Mouse (Mus musculus) adrenal gland, postnatal 25 days (tissue): ENCODE results near the gene Emc9. TPM values are rescaled to one million over a fixed set of nuclear protein-coding genes. Genes with fewer than 3 reads are reported as not detected.

Experiments
- DNase-seq: peaks from one replicate; pipeline ENCODE4 v3.0.0; 2021; ENCODE audit warnings: mixed read lengths
- total RNA-seq: library from RNA; stranded (reverse); gene quantifications from 2 replicates; pipeline ENCODE4 v1.2.3, GENCODE M21; 2021

Gene Emc9
- total RNA-seq, 1 experiment from 2014 or later: 61.6 TPM

DNA sequence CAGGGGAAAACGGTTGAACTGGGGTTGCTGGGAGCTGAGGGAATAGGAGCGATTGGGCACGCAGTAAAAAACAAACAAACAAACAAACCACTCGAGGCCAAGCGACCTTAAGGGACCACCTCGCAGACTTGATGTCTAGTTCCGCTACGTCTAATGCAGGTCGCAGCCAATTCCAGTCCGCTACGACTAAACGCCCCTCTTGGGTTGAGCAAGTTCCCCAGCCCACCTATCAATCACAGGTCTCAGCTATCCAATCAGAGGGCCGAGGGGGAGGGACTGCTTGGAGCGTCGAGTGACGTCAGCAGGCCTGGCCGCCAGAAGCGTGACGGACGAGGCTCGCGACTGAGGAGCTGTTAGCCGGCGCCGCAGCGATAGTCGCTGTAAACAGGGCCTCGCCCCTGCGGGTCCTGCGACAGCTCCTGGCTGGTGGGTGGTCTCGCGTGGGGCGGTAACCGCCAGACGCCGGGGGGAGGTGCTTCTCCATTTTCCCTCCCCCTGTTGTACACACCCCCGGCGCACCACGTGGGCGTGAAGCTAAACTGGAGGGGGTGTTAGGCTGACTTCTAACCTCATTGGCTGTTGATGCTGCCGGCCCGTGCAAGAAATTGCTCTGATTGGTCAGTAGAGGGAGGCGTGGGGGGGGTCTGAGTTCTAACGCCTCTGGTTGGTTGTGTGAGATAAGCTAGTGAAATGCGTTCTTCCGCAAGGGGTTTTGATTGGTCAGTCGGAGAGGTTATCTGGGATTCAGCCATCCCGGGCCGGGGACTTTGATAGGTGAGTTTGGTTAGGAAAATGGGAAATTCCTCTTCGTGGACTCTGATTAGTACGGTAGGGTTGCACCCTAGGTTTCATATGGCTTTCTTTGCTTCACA lies 24.7 kb downstream of the Emc9 start, which contains the start of gene A730061H03Rik:
A730061H03Rik (minus strand) TSS at position 205 of the 872 bp plus-strand sequence.
- DNase-seq: peak; percentile 96

DNA sequence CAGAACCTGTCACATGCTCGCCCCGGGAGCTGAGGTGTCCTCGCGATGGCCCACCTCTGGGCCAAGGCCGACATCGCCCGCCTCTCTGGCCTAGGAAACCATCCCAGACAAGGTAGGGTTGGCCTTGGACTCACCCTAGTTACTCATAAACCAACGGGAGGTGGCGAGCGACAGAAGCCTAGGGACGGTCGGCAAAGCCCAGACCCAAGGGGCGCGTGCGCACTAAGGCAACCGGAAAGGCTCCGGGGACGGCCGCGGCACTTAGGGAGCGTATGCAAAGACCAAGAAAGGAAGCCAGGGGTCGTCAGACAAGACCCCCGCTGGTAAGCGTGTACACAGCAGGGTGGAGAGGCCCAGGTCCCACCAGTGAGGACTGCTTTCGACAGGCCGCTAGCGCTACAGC lies 25.3 kb downstream of the Emc9 start, which contains the start of gene Dcaf11:
Dcaf11 (plus strand) TSS at position 208 of the 403 bp plus-strand sequence.
- DNase-seq: peak; percentile 91

DNA sequence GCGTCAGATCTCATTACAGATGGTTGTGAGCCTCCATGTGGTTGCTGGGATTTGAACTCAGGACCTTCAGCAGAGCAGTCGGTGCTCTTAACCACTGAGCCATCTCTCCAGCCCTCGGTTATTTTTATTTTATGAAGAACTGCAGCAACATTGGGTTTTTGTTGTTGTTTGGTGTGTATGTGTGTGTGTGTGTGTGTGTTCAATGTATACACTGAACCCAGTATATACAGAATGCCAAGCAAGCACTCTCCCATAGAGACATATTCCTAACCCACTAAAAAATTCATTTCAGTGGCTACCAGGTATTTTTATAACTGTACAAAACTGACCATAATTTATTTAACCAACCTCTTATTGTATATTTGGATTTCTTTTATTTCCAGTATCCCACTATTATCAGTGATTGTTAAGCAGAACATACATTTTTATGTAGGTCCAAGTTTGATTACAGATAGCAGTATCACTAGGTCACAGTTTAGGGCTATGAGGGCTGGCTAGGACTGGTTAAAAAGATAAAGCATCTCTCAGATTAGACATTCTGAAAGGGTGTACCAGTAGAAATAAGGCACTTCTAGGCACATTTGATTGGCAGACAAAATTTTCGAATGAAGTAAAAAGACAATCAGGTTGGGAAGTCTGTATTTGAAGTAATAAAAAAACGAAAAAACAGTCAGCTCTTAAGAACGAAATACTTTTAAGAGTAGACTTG lies 26.2 kb downstream of the Emc9 start:
- no peak for DNase-seq

DNA sequence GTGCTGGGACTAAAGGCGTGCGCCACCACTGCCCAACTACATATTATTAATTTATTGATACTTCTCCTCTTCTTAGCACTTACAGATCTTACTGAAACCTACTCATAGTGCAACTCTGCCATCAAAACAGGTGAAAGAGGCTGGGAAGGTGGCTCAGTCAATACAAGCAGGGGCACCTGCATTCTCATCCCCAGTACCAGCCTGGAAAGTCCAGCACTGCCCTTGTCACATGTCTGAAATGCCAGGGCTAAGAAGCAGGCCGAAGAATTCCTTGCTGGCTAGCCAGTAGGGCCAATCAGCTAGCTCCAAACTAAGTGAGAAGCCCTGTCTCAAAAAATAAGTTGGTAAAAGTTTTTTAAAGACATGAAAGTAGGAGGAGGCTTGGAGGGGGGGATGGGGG lies 27.5 kb downstream of the Emc9 start:
- no peak for DNase-seq

DNA sequence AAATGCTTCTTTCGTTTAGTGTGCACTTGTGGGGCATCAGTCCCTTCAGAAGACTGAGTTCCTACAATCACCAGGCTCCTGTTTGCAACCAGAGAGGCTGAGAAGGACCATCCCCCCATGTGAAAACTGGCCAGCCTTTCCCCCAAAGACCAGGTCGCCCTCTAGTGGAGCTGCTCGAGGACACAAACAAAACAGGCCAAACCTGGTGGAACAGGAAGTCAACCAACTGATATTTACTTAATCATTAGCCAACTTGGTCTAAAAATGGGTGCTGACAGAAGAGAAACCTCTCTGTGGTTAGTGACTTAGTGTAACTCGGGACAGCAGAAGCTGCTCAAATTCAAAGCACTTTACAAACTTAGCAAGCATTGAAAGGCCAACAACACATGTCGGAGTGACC lies 28.1 kb downstream of the Emc9 start:
- DNase-seq: peak; percentile 77

DNA sequence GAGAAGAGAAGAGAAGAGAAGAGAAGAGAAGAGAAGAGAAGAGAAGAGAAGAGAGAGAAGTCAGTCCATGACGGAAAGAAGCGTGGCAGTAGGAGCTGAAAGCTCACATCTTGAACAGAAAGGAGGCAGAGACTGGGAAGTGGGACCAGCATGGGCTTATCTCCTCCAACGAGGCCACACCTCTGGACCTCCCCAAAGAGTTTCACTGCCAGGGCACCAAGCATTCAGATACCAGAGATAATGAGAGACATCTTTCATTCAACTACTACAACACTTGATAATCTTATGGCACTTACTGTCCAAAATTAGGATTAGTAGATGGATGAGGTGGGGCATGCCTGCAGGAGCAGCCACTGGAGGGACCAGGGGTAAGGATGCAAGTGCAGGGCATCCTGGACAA lies 29.3 kb downstream of the Emc9 start:
- no peak for DNase-seq

DNA sequence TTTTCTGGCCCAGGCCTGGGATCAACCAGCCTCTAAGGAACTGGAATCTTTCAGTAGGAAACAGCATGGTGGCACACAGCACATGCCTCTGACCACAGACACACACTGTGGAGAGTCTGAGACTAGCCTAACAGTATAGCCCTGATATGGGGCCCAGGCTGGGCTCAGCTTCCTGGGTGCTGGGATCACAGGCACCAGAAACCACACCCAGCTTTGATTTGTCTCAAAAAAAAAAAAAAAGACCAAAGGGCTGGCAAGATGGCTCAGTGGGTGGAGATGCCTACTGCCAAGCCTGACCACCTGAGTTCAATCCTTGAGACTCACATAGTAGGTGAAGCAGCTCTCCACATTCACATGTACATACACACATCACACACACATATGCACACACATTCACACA lies 30.5 kb downstream of the Emc9 start:
- no peak for DNase-seq

DNA sequence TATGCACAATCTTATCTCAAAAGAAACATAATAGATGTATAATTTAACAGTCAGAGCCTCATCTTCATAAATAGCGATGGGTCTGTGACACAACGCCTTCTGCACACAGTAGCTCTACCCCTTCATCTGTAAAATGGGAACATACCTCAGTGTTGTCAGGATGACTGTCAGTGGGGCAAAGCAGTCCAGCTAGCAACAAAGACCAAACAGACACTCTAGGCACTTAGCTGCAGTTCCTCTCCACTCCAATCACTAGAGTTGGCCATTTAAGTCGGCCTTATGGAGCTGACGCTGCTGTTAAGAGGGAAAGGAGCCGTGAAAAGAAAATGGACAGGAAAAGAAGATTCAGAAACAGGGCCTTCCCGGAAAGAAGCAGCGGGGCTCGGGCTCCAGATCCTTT lies 33.3 kb downstream of the Emc9 start:
- no peak for DNase-seq

DNA sequence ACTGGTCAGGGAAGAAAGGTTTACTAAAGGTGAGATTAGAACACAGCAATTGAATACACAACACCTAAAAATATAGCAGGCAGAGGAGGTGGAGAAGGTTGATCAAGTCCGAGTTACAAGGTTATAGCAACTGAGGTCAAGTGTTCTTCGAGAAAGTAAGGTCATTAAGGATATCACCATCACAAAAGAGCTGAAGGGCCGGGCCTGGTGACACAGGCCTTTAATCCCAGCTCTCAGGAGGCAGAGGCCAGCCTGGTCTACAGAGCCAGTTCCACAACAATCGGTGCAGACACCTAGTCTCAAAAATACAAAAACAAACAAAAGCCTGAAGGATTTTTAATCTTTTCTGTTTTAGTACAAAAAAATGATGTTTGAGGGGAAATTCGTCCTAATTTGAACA lies 33.8 kb downstream of the Emc9 start:
- no peak for DNase-seq

DNA sequence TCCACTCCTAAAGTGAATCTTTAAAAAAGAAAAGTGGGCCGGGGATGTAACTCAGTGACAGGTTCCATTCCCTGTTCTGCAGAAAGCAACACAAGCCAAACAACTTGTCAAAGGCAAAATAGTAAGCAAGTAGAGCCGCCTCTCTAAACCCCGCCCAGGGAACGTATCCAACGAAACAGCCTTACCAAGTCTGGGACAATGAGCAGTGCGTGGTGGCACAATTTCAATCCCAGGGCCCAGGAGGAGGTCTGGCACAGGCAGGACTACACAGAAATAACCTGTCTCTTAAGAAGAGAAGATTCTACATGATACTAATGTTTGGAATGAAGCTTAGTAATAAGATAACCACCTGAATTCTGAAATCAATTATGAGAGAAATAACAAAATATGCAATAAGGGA lies 34.9 kb downstream of the Emc9 start:
- DNase-seq: no peak

DNA sequence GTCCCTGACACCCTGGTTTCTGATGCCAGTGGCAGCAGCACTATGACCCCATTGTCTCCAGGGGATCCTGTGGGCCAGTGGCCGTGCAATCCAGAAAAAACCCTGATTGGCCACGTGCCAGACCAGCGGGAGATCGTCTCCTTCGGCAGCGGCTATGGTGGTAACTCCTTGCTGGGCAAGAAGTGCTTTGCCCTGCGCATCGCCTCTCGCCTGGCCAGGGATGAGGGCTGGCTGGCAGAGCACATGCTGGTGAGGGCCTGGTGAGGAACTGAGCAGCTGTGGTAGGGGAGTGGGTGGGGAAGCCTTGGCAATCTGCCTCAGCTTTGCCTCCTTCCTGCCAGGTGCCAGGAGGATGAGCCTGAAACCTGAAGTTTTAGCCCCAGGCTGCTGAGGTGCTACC lies 40.8 kb downstream of the Emc9 start:
- DNase-seq: no peak

DNA sequence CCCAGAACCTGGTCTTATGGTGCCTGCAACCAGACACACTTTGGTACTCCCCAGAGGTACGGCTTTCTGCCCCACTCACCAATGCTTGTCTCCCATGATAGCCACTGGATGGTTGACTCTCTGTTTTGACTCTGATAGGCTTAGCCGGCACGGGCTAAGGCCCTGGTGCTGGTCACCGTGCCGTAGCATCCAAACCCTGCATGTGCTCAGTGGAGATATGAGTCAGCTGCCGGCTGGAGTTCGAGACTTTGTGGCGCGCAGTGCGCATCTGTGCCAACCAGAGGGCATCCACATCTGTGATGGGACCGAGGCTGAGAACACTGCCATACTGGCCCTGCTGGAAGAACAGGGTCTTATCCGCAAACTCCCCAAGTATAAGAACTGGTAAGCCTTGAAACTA lies 42.8 kb downstream of the Emc9 start:
- no peak for DNase-seq

DNA sequence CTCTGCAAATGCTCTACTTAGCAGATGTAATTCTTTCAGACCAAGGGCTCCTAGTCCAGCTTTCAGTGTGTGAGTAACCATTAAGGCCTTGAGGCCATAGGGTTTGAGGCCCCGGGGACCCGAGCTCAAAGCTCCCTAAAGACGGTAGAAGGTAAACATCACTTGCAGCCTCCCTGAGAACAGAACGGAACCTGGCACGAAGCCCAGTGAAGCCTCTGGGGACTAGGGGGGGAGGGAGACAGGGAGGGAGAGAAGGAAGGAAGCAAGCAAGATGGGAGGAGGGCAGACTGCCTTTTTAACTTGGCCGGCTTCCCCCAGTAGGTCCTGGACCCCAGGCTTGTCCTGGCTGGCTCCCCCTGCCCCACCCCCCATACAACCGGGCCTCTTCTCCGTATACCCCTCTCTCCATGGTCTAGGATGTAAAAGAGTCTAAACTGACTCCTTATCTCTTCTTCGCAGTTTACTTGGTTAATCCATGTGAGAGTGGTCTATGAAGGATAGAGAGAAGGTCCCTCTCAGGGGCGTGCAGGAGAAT lies 44.2 kb downstream of the Emc9 start:
- DNase-seq: peak; percentile 86

DNA sequence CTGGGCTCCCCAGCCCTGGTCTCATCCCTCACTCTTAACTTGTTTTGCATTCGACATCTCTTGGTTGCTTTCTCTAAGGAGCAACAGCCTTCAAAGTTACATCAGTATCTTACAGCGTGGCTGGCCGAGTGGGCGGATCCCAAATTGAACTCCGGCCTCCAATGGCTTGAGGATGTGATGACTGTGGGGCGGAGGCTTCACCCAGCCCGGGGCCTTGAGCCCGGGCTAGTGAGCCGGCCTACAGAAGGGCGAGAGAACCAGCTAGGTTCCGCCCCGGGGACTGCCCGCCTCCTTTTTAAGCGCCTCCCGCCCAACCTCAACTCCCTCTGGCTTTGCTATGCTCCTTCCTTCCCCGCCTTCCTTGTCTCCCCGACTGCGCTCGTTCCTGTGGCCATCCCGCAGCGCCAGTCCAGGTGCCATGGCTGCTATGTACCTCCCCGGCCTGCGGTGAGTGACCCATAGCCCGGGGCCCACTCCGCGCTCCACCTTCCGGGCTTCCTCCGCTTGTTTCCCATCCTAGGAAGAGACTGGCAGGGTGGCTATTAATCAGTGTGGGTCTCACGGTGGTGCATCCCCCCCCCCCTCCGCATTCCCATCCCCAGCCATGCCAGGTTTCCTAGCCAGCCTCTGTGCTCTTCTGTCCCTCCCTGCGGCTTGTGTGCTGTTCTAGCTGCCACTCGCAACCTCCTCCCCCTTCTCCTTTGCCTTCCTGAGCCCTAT lies 44.9 kb downstream of the Emc9 start, which contains the start of gene Pck2:
Pck2 (plus strand) TSS at position 200 of the 720 bp plus-strand sequence.
- peak; percentile 89 for DNase-seq

DNA sequence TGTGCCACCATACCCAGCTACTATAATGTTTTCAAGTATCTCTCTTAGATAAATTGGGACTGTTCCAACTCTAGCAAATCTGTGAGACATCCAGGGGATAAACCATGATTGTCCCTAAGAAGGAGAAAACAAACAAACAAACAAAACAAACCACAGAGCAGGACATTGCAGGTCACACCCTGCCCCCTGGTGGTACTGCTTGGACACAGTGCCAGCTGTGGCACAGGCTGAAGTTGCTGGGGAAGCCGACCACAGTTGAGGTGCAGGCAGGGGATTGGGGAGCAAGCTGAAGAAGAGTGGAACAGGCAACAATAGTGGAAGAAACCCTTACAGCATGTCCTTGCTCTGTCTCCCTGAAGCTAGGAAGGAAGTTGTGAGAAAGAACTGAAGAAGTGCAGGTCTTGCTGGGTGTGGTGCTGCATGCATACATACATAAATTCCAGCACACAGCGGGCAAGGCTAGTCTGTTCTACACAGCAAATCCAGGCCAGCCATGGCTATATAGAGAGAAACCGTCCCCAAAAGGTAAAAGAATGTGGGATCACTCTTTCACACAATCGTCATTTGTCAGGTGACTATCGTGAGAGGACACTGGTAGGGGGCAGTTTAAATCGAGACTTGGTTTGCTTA lies 48.9 kb downstream of the Emc9 start:
- DNase-seq: peak; percentile 53

Other genes with a start within 250 kb of the Emc9 start
- 83.7 and 89.8 TPM in 2 replicates for gene Dhrs4, start 106.5 kb downstream of the Emc9 start, total RNA-seq
- 7.3 and 9.6 TPM in 2 replicates for gene Carmil3, start 94.7 kb downstream of the Emc9 start, total RNA-seq
- 0.12 TPM in 1 of 2 replicates, not detected in the other for gene Cpne6, start 74.9 kb downstream of the Emc9 start, total RNA-seq
- not detected in 2 replicates for gene Nrl, start 60.3 kb downstream of the Emc9 start, total RNA-seq
- gene Pck2, start 45.0 kb downstream of the Emc9 start, total RNA-seq: 33.9 and 46.2 TPM in 2 replicates
- 131 and 160 TPM in 2 replicates for gene Dcaf11, start 25.3 kb downstream of the Emc9 start, total RNA-seq
- gene A730061H03Rik, start 24.9 kb downstream of the Emc9 start, total RNA-seq: 2.6 TPM in 1 of 2 replicates, not detected in the other
- gene Fitm1, start 9.7 kb downstream of the Emc9 start, total RNA-seq: 1.7 and 2.6 TPM in 2 replicates
- gene Psme1, start 7.2 kb downstream of the Emc9 start, total RNA-seq: 328 and 383 TPM in 2 replicates
- gene Psme2, start 5.8 kb upstream of the Emc9 start, total RNA-seq: 357 and 368 TPM in 2 replicates
- 37.4 and 49.3 TPM in 2 replicates for gene Rnf31, start 6.4 kb upstream of the Emc9 start, total RNA-seq
- gene Irf9, start 18.3 kb upstream of the Emc9 start, total RNA-seq: 24.2 and 24.8 TPM in 2 replicates
- gene Rec8, start 32.7 kb upstream of the Emc9 start, total RNA-seq: 13.6 TPM in 2 replicates
- gene Ipo4, start 50.7 kb upstream of the Emc9 start, total RNA-seq: 100 and 141 TPM in 2 replicates
- 2.4 and 2.5 TPM in 2 replicates for gene Gm49378, start 52.6 kb upstream of the Emc9 start, total RNA-seq
- 81.1 and 98.6 TPM in 2 replicates for gene Tm9sf1, start 58.5 kb upstream of the Emc9 start, total RNA-seq
- gene Tssk4, start 64.9 kb upstream of the Emc9 start, total RNA-seq: 2.6 and 2.9 TPM in 2 replicates
- 73.5 and 88.6 TPM in 2 replicates for gene Mdp1, start 75.2 kb upstream of the Emc9 start, total RNA-seq
- 28.0 and 32.2 TPM in 2 replicates for gene Gmpr2, start 86.6 kb upstream of the Emc9 start, total RNA-seq
- gene Nedd8, start 86.8 kb upstream of the Emc9 start, total RNA-seq: 347 and 352 TPM in 2 replicates
- 30.0 and 36.4 TPM in 2 replicates for gene Tinf2, start 96.5 kb upstream of the Emc9 start, total RNA-seq
- not detected in 2 replicates for gene Tgm1, start 128.6 kb upstream of the Emc9 start, total RNA-seq
- gene Rabggta, start 137.0 kb upstream of the Emc9 start, total RNA-seq: 23.7 and 28.1 TPM in 2 replicates
- gene Dhrs1, start 160.4 kb upstream of the Emc9 start, total RNA-seq: 75.8 and 77.4 TPM in 2 replicates
- gene Nop9, start 160.4 kb upstream of the Emc9 start, total RNA-seq: 20.9 and 24.4 TPM in 2 replicates
- 0.79 and 2.9 TPM in 2 replicates for gene Cideb, start 173.2 kb upstream of the Emc9 start, total RNA-seq
- gene Ltb4r2, start 176.1 kb upstream of the Emc9 start, total RNA-seq: 0.12 TPM in 1 of 2 replicates, not detected in the other
- not detected in 2 replicates for gene Ltb4r1, start 180.7 kb upstream of the Emc9 start, total RNA-seq
- 8.0 and 10.2 TPM in 2 replicates for gene Adcy4, start 198.8 kb upstream of the Emc9 start, total RNA-seq
- 2.9 and 3.6 TPM in 2 replicates for gene Ripk3, start 203.6 kb upstream of the Emc9 start, total RNA-seq
- gene Nfatc4, start 237.8 kb upstream of the Emc9 start, total RNA-seq: 19.9 and 30.5 TPM in 2 replicates